Mouse (Mus musculus): ENCODE data around the gene Nr1h4.
A peak's percentile ranks its signal among the peaks of the same experiment; 100 is the strongest.
"Not testable (repeated sequence)": the region's sequence is repeated elsewhere in the genome, so short reads cannot be mapped to it uniquely, and the experiment has no call there.

Gene Nr1h4

GRCm38 (mm10) chr10:89532929-89533727 lies at the start of gene Nr1h4:
TSS of gene Nr1h4 (minus strand) at chr10:89533585.
- no peak for DNase-seq (ENCODE audit: low spot score)

GRCm38 (mm10) chr10:89578801-89579200 lies 45.4 kb upstream of the Nr1h4 start:
- DNase-seq (ENCODE audit: low spot score), result peak; percentile 10

GRCm38 (mm10) chr10:89577666-89578065 lies 44.3 kb upstream of the Nr1h4 start:
- DNase-seq (ENCODE audit: low spot score), result no peak

GRCm38 (mm10) chr10:89573421-89573820 lies 40.0 kb upstream of the Nr1h4 start:
- DNase-seq (ENCODE audit: low spot score), result no peak

GRCm38 (mm10) chr10:89572946-89573345 lies 39.6 kb upstream of the Nr1h4 start:
- no peak for DNase-seq (ENCODE audit: low spot score)

- DNase-seq (ENCODE audit: low spot score), result no peak
Measured at GRCm38 (mm10) chr10:89567391-89567790, 34.0 kb upstream of the Nr1h4 start.

- DNase-seq (ENCODE audit: low spot score), result no peak
Measured at GRCm38 (mm10) chr10:89565301-89566022, 32.1 kb upstream of the Nr1h4 start.

GRCm38 (mm10) chr10:89562113-89562512 lies 28.7 kb upstream of the Nr1h4 start:
- no peak for DNase-seq (ENCODE audit: low spot score)

- no peak for DNase-seq (ENCODE audit: low spot score)
Measured at GRCm38 (mm10) chr10:89559351-89559750, 26.0 kb upstream of the Nr1h4 start.

- DNase-seq (ENCODE audit: low spot score), result not testable (repeated sequence)
Measured at GRCm38 (mm10) chr10:89554885-89555284, 21.5 kb upstream of the Nr1h4 start.

- DNase-seq (ENCODE audit: low spot score), result not testable (repeated sequence)
Measured at GRCm38 (mm10) chr10:89553855-89554254, 20.5 kb upstream of the Nr1h4 start.

GRCm38 (mm10) chr10:89553015-89553414 lies 19.6 kb upstream of the Nr1h4 start:
- no peak for DNase-seq (ENCODE audit: low spot score)

- no peak for DNase-seq (ENCODE audit: low spot score)
Measured at GRCm38 (mm10) chr10:89551657-89552056, 18.3 kb upstream of the Nr1h4 start.

- DNase-seq (ENCODE audit: low spot score), result no peak
Measured at GRCm38 (mm10) chr10:89548028-89548427, 14.6 kb upstream of the Nr1h4 start.

GRCm38 (mm10) chr10:89546989-89547388 lies 13.6 kb upstream of the Nr1h4 start:
- no peak for DNase-seq (ENCODE audit: low spot score)

GRCm38 (mm10) chr10:89543867-89544266 lies 10.5 kb upstream of the Nr1h4 start:
- DNase-seq (ENCODE audit: low spot score), result no peak

GRCm38 (mm10) chr10:89542321-89542720 lies 8.9 kb upstream of the Nr1h4 start:
- no peak for DNase-seq (ENCODE audit: low spot score)

- DNase-seq (ENCODE audit: low spot score), result no peak
Measured at GRCm38 (mm10) chr10:89532451-89532850, 934 bp downstream of the Nr1h4 start.

- DNase-seq (ENCODE audit: low spot score), result no peak
Measured at GRCm38 (mm10) chr10:89531976-89532375, 1.4 kb downstream of the Nr1h4 start.

GRCm38 (mm10) chr10:89531194-89531634 lies 2.2 kb downstream of the Nr1h4 start:
- no peak for DNase-seq (ENCODE audit: low spot score)

GRCm38 (mm10) chr10:89527054-89527453 lies 6.3 kb downstream of the Nr1h4 start:
- DNase-seq (ENCODE audit: low spot score), result no peak

GRCm38 (mm10) chr10:89525823-89526222 lies 7.6 kb downstream of the Nr1h4 start:
- no peak for DNase-seq (ENCODE audit: low spot score)

- DNase-seq (ENCODE audit: low spot score), result no peak
Measured at GRCm38 (mm10) chr10:89522481-89522880, 10.9 kb downstream of the Nr1h4 start.
